Mouse (Mus musculus) bone marrow macrophage, adult 2 months (primary cell): ENCODE data around the gene 9930021J03Rik. TPM values are rescaled to one million over a fixed set of nuclear protein-coding genes. Genes with fewer than 3 reads are reported as not detected.

ENCODE experiments used
- H3K27ac ChIP-seq: 2 replicates; pipeline ENCODE4 v1.5.1; 2012; ENCODE audit warnings: low read depth, low read length; ENCODE audit not compliant: insufficient read depth
- H3K4me1 ChIP-seq: 2 replicates; pipeline ENCODE4 v1.6.1; 2012; ENCODE audit warnings: low read length; ENCODE audit not compliant: control insufficient read depth, insufficient read depth
- H3K4me3 ChIP-seq: 2 replicates; pipeline ENCODE4 v1.5.1; 2012; ENCODE audit warnings: mild to moderate bottlenecking, low read length, moderate library complexity; ENCODE audit not compliant: insufficient read depth
- CTCF ChIP-seq: IDR thresholded peaks from 2 replicates; pipeline ENCODE4 v1.5.1; 2012; ENCODE audit warnings: low read depth, mild to moderate bottlenecking, low read length, moderate library complexity
- POLR2A ChIP-seq: IDR thresholded peaks from 2 replicates; pipeline ENCODE4 v1.6.1; 2012; ENCODE audit warnings: mild to moderate bottlenecking, low read depth, low read length, borderline replicate concordance
- polyA plus RNA-seq: library from polyadenylated mRNA; stranded (reverse); fragments of >200 nt; gene quantifications from 2 replicates; pipeline ENCODE4 v1.2.4, GENCODE M21; 2012; ENCODE audit not compliant: missing spikeins, insufficient read depth, insufficient read length

Gene 9930021J03Rik
- polyA plus RNA-seq, 1 experiment, result 16.7 TPM

DNA sequence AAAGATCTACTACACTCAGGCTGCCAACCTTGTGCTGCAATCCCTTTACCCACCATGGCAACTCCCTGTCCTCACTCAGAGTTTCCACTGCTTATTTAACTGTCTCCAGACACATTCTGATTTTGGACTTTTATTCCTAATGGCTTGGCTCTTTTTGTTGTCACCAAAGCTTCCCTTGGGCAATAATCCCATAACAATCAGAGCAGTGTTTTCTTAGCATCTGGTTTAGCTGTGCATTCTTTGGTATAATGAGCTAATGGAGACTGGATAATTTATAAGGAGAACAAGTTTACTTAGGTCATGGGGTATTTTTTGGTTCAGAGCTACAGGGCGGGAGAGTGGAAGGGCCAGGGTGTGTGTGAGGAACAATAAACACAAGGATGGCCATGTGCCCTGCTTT, 32.4 kb upstream of the 9930021J03Rik start:
- H3K4me3 ChIP-seq, result no peak overlapping the region
- H3K4me1 ChIP-seq, result no peaks in the 10 kb centered on the region
- TF ChIP-seq CTCF, result no peak
- TF ChIP-seq POLR2A, result no peak
- no peak overlapping the region for H3K27ac ChIP-seq

DNA sequence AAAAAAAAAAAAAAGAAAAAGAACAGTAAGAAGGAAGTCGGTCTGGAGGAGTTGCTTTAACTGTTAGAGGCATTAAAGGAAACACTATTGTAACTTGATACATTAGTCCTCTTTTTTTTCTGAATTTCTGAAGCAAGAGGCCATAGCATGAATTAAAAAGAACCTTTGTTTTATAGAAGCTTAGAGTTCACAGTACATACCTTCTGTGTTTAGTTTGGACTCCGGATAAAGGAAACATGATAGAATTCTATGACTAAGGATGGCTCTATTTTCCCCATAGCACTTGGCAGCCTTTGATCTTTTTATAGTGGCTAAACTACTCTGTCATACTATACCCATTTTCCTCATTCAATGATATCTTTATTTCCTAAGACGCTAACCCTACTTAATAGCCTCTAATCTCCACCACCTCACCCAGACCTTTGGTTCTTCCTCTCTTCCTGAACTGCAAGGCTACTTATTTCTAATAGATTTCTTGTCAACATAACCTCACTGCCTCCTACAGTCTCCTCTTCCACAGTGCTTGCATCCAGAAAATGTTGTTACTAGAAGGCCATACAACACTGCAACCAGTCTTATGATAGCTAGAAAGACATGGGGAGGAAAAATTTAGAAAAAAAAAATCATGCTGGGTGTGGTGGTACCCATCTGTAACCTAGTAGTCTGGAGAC, 29.7 kb upstream of the 9930021J03Rik start:
- Histone ChIP-seq H3K27ac (no peak overlapping the region), H3K4me1 (no peaks in the 10 kb centered on the region)
- no peak for TF ChIP-seq CTCF
- no peak for TF ChIP-seq POLR2A

DNA sequence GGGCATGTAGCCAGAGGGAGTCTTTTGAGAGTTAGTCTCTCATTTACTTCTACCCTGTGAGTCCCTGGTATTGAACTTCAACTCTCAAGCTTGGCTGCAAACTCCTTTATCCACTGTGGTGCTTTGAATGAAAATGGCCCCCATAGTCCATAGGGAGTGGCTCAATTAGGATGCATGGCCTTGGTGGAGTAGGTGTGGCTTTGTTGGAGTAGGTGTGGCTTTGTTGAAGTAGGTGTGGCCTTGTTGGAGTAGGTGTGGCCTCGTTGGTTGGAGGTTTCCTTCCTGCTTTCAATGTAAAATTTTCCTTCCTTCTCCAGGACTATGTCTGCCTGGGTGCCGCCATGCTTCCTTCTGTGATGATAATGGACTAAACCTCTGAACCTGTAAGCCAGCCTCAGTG, 25.1 kb upstream of the 9930021J03Rik start:
- TF ChIP-seq POLR2A, result no peak
- TF ChIP-seq CTCF, result no peak
- no peak overlapping the region for H3K27ac ChIP-seq
- H3K4me3 ChIP-seq, result no peak overlapping the region
- peaks cover 9% of the 10 kb centered on the region for H3K4me1 ChIP-seq

More for the DNA sequence above, 29.7 kb upstream of the 9930021J03Rik start:
- no peak overlapping the region for H3K4me3 ChIP-seq

DNA sequence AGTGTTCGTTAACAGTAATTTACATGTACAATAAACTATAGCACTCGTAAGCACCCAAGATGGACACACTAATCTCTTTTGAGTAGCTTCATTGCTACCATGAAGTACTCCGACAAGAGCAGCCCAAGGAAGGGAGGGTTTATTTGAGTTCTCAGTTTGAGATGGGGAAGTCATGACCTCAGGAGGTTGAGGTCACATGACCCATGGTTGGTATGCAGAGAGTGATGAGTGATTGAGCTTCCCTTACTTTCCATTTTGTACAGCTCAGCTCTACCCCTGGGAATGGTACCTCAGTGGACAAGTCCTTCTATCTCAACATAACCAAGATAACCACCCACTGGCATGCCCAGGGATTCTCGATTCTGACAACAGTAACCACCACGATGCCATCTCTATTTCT, 22.8 kb upstream of the 9930021J03Rik start:
- TF ChIP-seq CTCF (no peak), POLR2A (no peak)

DNA sequence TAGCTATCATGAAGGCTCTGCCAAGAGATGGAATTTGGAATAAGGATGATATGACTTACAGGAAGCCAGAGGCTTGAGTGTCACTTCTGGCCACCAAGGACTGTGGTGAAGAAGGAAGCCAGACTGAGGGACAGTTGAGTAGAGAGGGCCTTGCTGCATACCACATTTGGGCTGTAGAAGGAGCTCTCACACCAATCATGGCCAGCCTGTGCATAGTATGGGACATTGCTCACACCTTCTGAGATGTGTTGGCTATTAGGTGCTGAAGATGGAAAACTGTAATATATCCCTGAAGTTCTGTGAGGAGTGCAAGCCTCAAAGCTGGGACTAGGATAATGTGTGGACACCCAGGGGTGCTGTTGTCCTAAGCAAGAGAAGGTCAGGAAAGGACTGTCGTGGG, 20.9 kb upstream of the 9930021J03Rik start:
- TF ChIP-seq POLR2A, result no peak
- TF ChIP-seq CTCF, result peak; percentile 49
- Histone ChIP-seq H3K4me3 (no peak overlapping the region), H3K27ac (no peak overlapping the region), H3K4me1 (peaks cover 19% of the 10 kb centered on the region)

More for the DNA sequence above, 22.8 kb upstream of the 9930021J03Rik start:
- H3K4me3 ChIP-seq, result no peak overlapping the region
- no peak overlapping the region for H3K27ac ChIP-seq
- H3K4me1 ChIP-seq, result peaks cover 15% of the 10 kb centered on the region

DNA sequence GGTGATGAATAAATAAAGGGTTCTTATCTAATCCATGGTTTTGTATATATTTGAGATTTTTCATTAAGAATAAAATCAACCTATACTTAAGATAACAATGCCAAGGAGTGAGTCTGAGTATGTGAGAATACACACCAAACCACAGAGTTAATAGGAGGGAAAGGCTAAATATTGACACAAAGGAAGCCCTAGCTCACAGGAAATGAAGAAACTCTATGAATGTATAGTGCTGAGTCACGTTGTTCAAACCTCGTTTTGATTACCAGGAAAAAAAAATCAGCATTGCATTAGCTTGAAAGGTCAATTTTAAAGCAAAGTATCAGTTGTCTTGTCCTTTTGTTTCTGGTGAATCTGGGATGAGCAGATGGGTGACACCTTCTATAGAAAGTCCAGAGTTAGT, 19.2 kb upstream of the 9930021J03Rik start:
- TF ChIP-seq CTCF, result no peak
- TF ChIP-seq POLR2A, result no peak
- Histone ChIP-seq H3K27ac (no peak overlapping the region), H3K4me1 (peaks cover 19% of the 10 kb centered on the region), H3K4me3 (no peak overlapping the region)

DNA sequence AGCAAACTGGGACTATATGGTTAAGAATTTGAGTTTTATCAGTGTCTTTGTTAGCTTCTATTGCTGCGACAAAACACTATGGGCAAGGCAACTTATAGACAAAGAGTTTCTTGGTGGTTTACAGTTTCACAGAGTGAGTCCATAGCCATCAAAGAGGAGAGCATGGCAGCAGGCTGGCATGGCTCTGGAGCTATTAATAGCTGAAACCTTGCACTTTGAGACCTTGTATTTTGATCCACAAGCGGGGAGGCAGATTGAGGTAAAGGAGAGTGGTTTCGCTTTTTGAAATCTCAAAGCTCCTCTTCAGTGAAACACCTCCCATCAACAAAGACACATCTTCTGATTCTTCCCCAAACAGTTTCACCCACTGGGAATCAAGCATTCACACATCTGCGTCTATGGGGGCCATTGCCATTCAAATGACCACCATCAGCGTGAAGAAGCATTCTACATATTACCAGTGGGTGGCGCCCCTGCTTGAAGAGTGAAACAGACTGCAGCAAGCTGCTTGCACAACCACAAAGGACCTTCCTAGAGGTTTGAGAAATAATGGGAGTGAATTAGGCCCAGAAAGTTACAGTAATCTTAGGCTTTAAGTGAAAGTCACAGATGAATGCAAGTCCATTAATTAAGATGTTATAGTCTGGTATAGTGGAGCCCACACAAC, 18.4 kb upstream of the 9930021J03Rik start:
- peaks cover 19% of the 10 kb centered on the region for H3K4me1 ChIP-seq
- no peak overlapping the region for H3K27ac ChIP-seq
- TF ChIP-seq CTCF, result peak; percentile 53
- no peak for TF ChIP-seq POLR2A
- no peak overlapping the region for H3K4me3 ChIP-seq

DNA sequence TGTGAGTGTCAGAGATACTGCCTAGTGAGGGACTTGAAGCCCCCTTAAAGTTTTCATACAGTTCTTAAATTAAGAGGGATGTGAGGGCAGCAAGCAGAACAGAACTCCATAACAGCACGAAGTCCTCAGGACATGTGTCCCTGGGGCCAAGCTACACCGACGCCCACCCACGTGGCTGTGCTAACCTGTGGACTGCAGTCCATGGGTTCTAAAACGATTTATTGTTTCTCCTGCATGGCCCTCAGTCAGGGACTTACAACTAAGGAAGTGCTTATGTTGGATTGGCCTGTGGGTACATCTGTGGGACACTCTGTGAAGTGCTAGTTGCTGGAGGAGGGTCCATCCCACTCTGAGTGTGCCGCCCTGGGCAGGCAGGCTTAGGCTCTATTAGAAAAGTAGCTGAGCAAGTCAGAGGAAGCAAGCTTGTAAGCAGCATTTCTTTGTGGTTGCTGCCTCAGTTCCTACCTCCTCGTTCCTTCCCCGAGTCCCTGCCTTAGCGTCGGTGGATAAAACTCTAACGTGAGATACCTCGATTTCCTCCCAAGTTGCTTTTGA, 17.7 kb upstream of the 9930021J03Rik start:
- no peak for TF ChIP-seq POLR2A
- no peak for TF ChIP-seq CTCF
- H3K4me3 ChIP-seq, result no peak overlapping the region
- peaks cover 16% of the 10 kb centered on the region for H3K4me1 ChIP-seq
- H3K27ac ChIP-seq, result no peak overlapping the region

DNA sequence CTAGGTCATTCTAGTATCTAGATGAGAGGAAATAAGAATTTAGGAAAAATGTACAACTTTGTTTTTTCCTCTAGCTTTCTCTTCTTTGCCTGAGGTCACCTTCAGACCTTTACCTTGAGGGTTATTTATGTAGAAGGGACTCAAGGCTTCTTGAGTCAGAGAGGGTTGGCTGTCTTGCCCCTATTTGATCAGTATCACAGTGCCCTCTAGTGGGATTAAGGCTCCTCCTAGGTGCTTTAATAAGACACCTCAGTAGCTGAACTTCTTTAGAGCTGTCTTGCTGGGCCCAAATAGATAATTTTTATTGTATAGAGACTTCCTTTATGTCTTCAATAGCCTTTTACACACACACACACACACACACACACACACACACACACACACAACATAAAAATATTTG, 15.2 kb upstream of the 9930021J03Rik start:
- no peak overlapping the region for H3K4me3 ChIP-seq
- H3K27ac ChIP-seq, result no peak overlapping the region
- peaks cover 12% of the 10 kb centered on the region for H3K4me1 ChIP-seq
- TF ChIP-seq CTCF (no peak), POLR2A (no peak)

DNA sequence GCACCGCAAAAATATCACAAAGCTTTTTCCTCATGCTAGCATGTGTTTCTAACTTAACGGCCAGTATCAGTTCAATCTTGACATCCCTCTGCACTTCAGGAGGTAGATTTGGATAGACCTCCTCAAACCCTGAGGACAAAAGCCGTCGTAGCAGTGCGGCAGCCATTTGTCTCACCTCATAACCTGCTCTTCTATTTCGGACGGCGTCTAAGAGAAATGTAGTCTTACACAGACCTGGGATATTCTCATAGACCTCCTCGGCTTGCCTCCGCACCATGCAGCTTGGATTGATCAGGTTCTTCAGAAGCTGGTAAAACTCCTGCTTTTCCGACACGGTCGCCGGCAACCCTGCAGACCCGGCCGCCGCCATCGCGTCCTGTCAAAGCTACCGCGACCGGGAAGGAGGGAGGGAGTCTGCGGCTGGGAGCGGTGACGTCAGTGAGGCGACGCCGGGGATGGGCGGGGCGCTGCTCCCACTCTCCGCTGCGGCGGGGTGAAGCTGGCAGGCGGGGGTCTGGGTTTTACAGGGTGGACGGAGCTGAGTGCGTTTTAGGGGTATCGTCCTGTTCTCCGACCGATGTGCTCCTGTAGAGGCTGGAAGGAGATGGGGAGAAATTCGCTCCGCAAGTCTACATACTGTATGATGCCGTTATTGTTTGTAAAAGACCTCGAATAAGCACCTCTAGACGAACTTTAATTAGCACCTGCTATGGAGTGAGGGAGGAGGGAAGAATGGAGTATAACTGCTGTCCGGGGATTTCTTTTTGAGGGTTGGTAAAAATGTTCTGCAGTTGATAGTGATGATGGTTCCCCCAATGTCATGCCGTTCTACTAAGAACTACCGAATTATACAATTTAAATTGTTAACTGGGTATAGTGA, 7.0 kb upstream of the 9930021J03Rik start, which contains the start of gene Ranbp6:
Ranbp6 (minus strand) TSS at position 394 of the 880 bp plus-strand sequence.
- Histone ChIP-seq H3K4me1 (peaks cover 8% of the 10 kb centered on the region), H3K4me3 (peak within 1 kb of the TSS; percentile 72), H3K27ac (no peak within 1 kb of the TSS)
- peak; percentile 58 for TF ChIP-seq POLR2A
- no peak for TF ChIP-seq CTCF
